Mouse (Mus musculus): Measurements from ENCODE around the gene Slc25a24.

- TF ChIP-seq CTCF (IDR thresholded peaks at IDR 0.05; ENCODE audit: insufficient read depth, low read depth, low read length) (no peak), POLR2A (IDR thresholded peaks at IDR 0.05; ENCODE audit: insufficient read depth, low read depth, low read length) (no peak)
These were observed 46.2 kb downstream of the Slc25a24 start for GRCm38 (mm10) chr3:109169121-109169520.

All from olfactory bulb, adult 2 months (tissue).